Mouse (Mus musculus) T-helper 2 cell (primary cell): ENCODE results near the gene Ush1g.

Source experiments
- in situ Hi-C: fragments of 300-600 bp; cut with MboI, MseI; formaldehyde crosslinking; loops from one replicate; pipeline ENCODE4 v1.15.1; 2025; ENCODE audit warnings: high pct_unique_total_duplicates

The Ush1g gene

GRCm38 (mm10) chr11:115271052-115271451 lies 50.8 kb downstream of the Ush1g start:
- in situ Hi-C loops, result loop anchor here (5.0 to 10.0 kb wide), 2 partner anchors 69 to 106 kb away; partner anchors contain the start of gene Slc9a3r1

DNA sequence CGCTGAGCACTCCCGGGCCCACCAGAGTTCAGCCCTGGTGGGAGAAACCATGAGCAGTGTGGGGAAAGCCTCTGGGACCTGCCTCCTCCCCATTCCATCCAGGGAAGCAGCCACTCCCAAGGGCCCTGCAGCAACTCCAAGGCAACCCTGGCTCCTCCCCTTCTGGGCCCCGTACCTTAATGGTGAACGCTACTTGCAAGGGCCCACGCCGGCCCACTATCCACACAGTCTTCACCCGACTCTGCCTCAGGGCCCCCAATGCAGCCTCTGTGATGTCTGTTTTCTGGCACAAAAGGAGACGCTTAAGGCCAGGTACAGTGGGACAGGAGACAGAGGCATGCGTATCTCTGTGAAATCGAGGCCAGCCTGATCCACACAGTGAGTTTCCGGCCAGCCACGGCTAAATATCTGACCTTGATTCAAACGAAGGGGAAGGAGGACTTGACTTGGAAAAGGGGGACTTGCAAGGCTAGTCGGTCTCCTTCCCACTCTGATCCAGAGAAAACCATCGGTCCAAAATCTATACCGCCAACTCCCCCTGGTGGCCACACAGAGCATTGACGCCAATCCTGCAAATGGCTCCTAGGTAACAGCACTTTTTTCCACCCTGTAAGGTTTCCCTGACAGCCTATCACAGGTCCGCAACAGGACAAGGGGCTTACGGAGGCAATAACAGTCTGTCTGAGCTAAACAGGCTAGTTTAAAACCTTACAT lies 51.5 kb downstream of the Ush1g start:
- in situ Hi-C loops, result loop anchor here (5.0 to 10.0 kb wide), 2 partner anchors 68 to 106 kb away; partner anchors contain the start of gene Slc9a3r1

DNA sequence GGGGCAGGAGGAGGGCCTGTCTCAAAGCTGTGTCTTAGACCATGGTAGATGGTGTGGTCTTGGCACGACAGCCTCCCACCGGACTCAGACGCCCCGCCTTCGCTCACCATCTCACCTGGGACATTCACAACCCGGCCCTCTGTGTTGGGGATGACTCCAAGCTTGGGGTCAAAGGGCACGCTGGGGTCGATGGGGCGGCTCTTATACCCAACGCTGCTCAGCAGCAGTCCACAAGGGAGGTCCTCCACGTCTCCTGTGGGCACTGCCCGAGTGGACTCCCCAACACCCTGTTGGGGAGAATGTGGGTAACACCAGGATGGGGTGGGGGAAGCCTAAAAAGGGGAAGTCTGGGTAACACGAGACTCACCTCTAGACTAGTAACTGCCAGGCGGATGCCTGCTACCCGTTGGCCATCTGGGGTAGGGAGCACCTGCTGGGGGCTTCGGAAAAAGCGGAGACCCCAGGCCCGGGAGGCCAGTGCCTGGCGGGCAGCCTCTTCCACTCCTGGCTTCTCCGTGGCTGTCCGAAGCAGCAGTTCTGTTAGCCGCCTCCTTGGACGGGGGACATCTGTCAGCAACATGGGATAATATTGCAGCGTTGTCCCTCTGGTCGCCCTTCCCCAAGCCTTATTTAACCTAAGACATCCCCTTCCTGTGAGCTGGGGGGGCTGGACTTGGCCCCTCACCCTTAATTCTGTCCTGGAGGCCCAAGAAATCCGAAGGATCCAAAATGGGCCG lies 52.3 kb downstream of the Ush1g start:
- in situ Hi-C loops, result loop anchor here (5.0 to 10.0 kb wide), 2 partner anchors 67 to 105 kb away; partner anchors contain the start of gene Slc9a3r1

DNA sequence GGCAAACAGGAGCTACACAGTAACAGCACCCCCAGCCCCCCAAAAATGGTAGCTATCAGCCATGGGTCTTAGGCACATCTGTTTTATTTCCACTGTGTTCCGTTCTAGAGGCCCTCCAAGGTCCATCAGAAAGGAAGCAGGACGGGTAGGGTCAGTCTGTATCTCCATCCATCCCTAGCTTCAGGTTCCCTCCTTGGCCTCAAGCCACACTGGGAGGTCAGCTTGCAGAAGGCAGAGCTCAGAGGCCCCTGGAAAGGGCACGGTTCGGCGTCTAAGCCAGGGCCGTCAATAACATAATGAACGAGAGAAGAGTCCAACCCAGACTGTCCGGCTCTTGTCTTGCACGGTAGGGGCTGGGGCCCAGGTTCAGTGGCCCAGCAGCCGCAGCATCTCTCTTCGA lies 53.9 kb downstream of the Ush1g start:
- in situ Hi-C loops, result no loop called here

GRCm38 (mm10) chr11:115267061-115267883 lies 54.6 kb downstream of the Ush1g start, which contains the start of gene Grin2c:
Gene Grin2c (minus strand): TSS chr11:115267243.
- in situ Hi-C loops, result no loop called here

GRCm38 (mm10) chr11:115266400-115266778 lies 55.5 kb downstream of the Ush1g start:
- in situ Hi-C loops, result no loop called here

GRCm38 (mm10) chr11:115265771-115266399 lies 56.0 kb downstream of the Ush1g start:
- in situ Hi-C loops, result no loop called here
